Mouse (Mus musculus) spleen, embryonic (tissue): ENCODE data around the gene Mettl26.

ENCODE experiments used
- CTCF ChIA-PET: fragments of 350-600 bp; sonication (Branson Sonifier 250); formaldehyde crosslinking; loops from one replicate; lab custom pipeline; 2022; lab: Charles Lee

Gene Mettl26

GRCm38 (mm10) chr17:25880913-25881641, 6.2 kb downstream of the Mettl26 start:
- CTCF ChIA-PET, result no interaction called here

- CTCF ChIA-PET, result no interaction called here
Observed at GRCm38 (mm10) chr17:25881691-25882090, 6.8 kb downstream of the Mettl26 start.

GRCm38 (mm10) chr17:25882306-25882705, 7.4 kb downstream of the Mettl26 start:
- CTCF ChIA-PET, result no interaction called here

- CTCF ChIA-PET, result interaction anchor here (0.5 kb wide), 1 partner anchor 130 kb away, joined by 3 read pairs; no protein-coding TSS in a partner anchor
Observed at GRCm38 (mm10) chr17:25883268-25883667, 8.4 kb downstream of the Mettl26 start.

GRCm38 (mm10) chr17:25883824-25884223, 8.9 kb downstream of the Mettl26 start:
- CTCF ChIA-PET, result interaction anchor here (0.5 kb wide), 1 partner anchor 129 kb away, joined by 3 read pairs; no protein-coding TSS in a partner anchor

- CTCF ChIA-PET, result no interaction called here
Observed at GRCm38 (mm10) chr17:25885636-25886035, 10.8 kb downstream of the Mettl26 start.

GRCm38 (mm10) chr17:25886806-25887205, 11.9 kb downstream of the Mettl26 start:
- CTCF ChIA-PET, result interaction anchor here (0.6 kb wide), 2 partner anchors 252 to 1458 kb away, joined by 3 to 12 read pairs; partner anchors contain the start of gene Axin1

- CTCF ChIA-PET, result no interaction called here
Observed at GRCm38 (mm10) chr17:25887467-25887866, 12.6 kb downstream of the Mettl26 start.

- CTCF ChIA-PET, result no interaction called here
Observed at GRCm38 (mm10) chr17:25888837-25889236, 14.0 kb downstream of the Mettl26 start.

- CTCF ChIA-PET, result interaction anchor here (0.6 to 1.5 kb wide), 3 partner anchors 117 to 883 kb away, joined by 3 to 4 read pairs (median 3); no protein-coding TSS in a partner anchor
Observed at GRCm38 (mm10) chr17:25893975-25894617, 19.2 kb downstream of the Mettl26 start.

- CTCF ChIA-PET, result interaction anchor here (0.6 to 1.1 kb wide), 2 partner anchors 25 to 228 kb away, joined by 4 to 9 read pairs; partner anchors contain the start of gene Mrpl28
Observed at GRCm38 (mm10) chr17:25895415-25895814, 20.5 kb downstream of the Mettl26 start.

GRCm38 (mm10) chr17:25895891-25896290, 21.0 kb downstream of the Mettl26 start:
- CTCF ChIA-PET, result interaction anchor here (0.6 to 1.1 kb wide), 3 partner anchors 10 to 227 kb away, joined by 3 to 9 read pairs (median 4); partner anchors contain the start of gene Mrpl28

- CTCF ChIA-PET, result interaction anchor here (1.2 kb wide), 1 partner anchor 11 kb away, joined by 4 read pairs; no protein-coding TSS in a partner anchor
Observed at GRCm38 (mm10) chr17:25900193-25900592, 25.3 kb downstream of the Mettl26 start.

GRCm38 (mm10) chr17:25903061-25903460, 28.2 kb downstream of the Mettl26 start:
- CTCF ChIA-PET, result no interaction called here

- CTCF ChIA-PET, result interaction anchor here (0.6 kb wide), 1 partner anchor 36 kb away, joined by 9 read pairs; no protein-coding TSS in a partner anchor
Observed at GRCm38 (mm10) chr17:25907640-25908039, 32.8 kb downstream of the Mettl26 start.

- CTCF ChIA-PET, result no interaction called here
Observed at GRCm38 (mm10) chr17:25911816-25912215, 36.9 kb downstream of the Mettl26 start.

GRCm38 (mm10) chr17:25913186-25913876, 38.5 kb downstream of the Mettl26 start:
- CTCF ChIA-PET, result interaction anchor here (0.6 kb wide), 1 partner anchor 1454 kb away, joined by 3 read pairs; no protein-coding TSS in a partner anchor

GRCm38 (mm10) chr17:25913877-25914275, 39.0 kb downstream of the Mettl26 start:
- CTCF ChIA-PET, result interaction anchor here (0.6 kb wide), 1 partner anchor 1453 kb away, joined by 3 read pairs; no protein-coding TSS in a partner anchor

- CTCF ChIA-PET, result no interaction called here
Observed at GRCm38 (mm10) chr17:25914295-25914694, 39.4 kb downstream of the Mettl26 start.

GRCm38 (mm10) chr17:25916931-25917647, 42.2 kb downstream of the Mettl26 start:
- CTCF ChIA-PET, result no interaction called here
